Mouse (Mus musculus): ENCODE measurements around the gene Rpgr.

GRCm38 (mm10) chrX:10073966-10074365, 142.8 kb downstream of the Rpgr start:
- TF ChIP-seq CTCF (IDR thresholded peaks at IDR 0.05; ENCODE audit: borderline replicate concordance, insufficient read depth, low read depth, low read length) (no peak), POLR2A (IDR thresholded peaks at IDR 0.05; ENCODE audit: borderline replicate concordance, insufficient read depth, low read length) (no peak)
